Mouse (Mus musculus): Measurements from ENCODE around the gene Bcl2l1. TPM values are rescaled to one million over a fixed set of nuclear protein-coding genes. Genes with fewer than 3 reads are reported as not detected.

Bcl2l1 gene
- polyA plus RNA-seq, 1 experiment from 2014 or later, result 107 TPM

DNA sequence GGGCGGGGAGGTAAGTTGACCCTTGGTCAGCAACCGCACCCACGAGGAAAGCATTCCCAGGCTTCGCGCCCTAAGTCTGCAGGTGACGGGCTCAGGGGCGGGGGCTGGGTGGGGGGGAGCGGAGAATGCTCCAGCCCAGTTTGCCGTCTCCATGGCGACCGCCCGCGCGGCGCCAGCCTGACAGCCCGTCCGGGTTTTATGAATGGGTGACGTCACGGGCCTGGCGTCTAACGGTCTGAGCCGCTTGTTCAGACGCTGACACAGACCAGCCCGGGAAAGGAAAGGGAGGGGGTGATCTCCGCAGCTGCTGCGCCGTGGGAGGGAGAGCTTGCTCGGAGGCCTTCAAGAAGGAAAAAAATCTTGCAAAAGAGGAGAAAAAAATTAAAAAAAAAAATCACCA, 96.5 kb downstream of the Bcl2l1 start:
- peak; percentile 97 for DNase-seq (ENCODE audit: low spot score)
- Histone ChIP-seq H3K27ac (replicated peaks) (peak overlapping the region; percentile 90), H3K4me3 (peak overlapping the region; percentile 64), H3K27me3 (ENCODE audit: low read depth, poor library complexity, severe bottlenecking) (peaks cover 12% of the 10 kb centered on the region; the same call in 1 of the 2 replicates), H3K9me3 (replicated peaks) (no peaks in the 10 kb centered on the region), H3K36me3 (0 out of 2 replicates have a peak, but pooled peaks cover 4% of the 10 kb centered on the region), H3K4me1 (peaks cover 90% of the 10 kb centered on the region)
- under 1% methylated on average over 28 of the region's 28 CpGs for WGBS

DNA sequence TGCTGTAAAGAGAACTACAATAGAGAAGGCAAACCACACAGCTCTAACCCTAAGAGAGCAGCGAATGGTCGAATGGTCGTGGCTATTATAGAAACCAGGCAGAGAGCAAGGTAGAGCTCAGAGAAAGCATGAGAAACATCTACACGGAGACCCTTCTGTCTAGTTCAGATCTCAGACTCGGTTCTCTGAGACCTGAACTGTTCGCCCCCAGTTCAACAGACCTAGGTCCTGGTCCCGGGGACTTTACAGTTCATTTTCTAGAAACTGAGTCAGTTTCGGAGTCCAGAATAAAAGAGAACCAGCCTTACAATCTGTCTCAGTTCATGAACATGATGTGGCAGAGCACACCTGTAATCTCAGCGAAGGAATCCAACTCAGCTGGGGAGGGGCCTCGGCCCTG, 97.0 kb downstream of the Bcl2l1 start:
- 16% methylated on average over 10 of the region's 10 CpGs for WGBS
- 0 out of 2 replicates have a peak, but pooled peaks cover 4% of the 10 kb centered on the region for H3K36me3 ChIP-seq
- peaks cover 90% of the 10 kb centered on the region for H3K4me1 ChIP-seq
- H3K4me3 ChIP-seq, result peak overlapping the region; percentile 64
- peaks cover 12% of the 10 kb centered on the region; the same call in 1 of the 2 replicates for H3K27me3 ChIP-seq (ENCODE audit: low read depth, poor library complexity, severe bottlenecking)
- H3K27ac ChIP-seq (replicated peaks), result peak overlapping the region; percentile 90
- DNase-seq (ENCODE audit: low spot score), result no peak
- no peaks in the 10 kb centered on the region for H3K9me3 ChIP-seq (replicated peaks)

DNA sequence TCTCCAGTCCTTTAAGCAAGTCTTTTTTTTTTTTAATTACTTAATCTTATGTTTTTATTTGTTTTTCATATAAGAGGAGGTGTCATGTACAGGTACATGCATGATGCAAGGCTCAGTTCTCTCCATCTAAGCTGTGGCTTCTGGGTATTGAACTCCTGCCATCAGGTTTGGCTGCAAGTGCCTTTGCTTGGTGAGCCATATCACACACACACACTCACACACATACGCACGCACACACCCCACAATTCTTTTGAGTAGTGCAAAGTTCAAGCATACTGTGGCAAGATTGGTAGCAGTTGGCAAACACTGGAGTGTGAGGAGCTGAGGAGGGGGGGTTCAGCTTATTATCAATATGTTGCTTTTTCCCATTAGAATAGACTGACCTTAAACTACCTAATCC, 98.3 kb downstream of the Bcl2l1 start:
- Histone ChIP-seq H3K36me3 (0 out of 2 replicates have a peak, but pooled peaks cover 4% of the 10 kb centered on the region), H3K4me1 (peaks cover 85% of the 10 kb centered on the region), H3K27me3 (ENCODE audit: low read depth, poor library complexity, severe bottlenecking) (peaks cover 12% of the 10 kb centered on the region; the same call in 1 of the 2 replicates), H3K27ac (replicated peaks) (0 out of 2 replicates have a peak overlapping the region, but pooled peaks have one; percentile 23), H3K9me3 (replicated peaks) (no peaks in the 10 kb centered on the region), H3K4me3 (no peak overlapping the region)
- DNase-seq (ENCODE audit: low spot score), result no peak
- WGBS, result 88% methylated on average over 2 of the region's 2 CpGs

Small RNA genes within 50 kb of the gene (microRNA-seq; reads per million reads assigned to microRNA genes)
- not detected for gene Gm23802
- gene Mir5622, result 3.3 reads per million, percentile 4 among the genes with 10 or more reads in this experiment

Other genes starting within 250 kb of the Bcl2l1 start
- gene Defb45, start 232.3 kb downstream of the Bcl2l1 start, polyA plus RNA-seq (2016; fragmentation: Nextera tagmentation; extraction: Ambion mirVana), result not detected in 2 replicates
- not detected in 2 replicates for gene Defb36, start 227.4 kb downstream of the Bcl2l1 start, polyA plus RNA-seq (2016; fragmentation: Nextera tagmentation; extraction: Ambion mirVana)
- gene Defb25, start 208.7 kb downstream of the Bcl2l1 start, polyA plus RNA-seq (2016; fragmentation: Nextera tagmentation; extraction: Ambion mirVana), result not detected in 2 replicates
- gene Rem1, start 204.8 kb downstream of the Bcl2l1 start, polyA plus RNA-seq (2016; fragmentation: Nextera tagmentation; extraction: Ambion mirVana), result 0.26 and 0.33 TPM in 2 replicates
- 99.2 and 117 TPM in 2 replicates for gene H13, start 162.3 kb downstream of the Bcl2l1 start, polyA plus RNA-seq (2016; fragmentation: Nextera tagmentation; extraction: Ambion mirVana)
- gene Mcts2, start 144.7 kb downstream of the Bcl2l1 start, polyA plus RNA-seq (2016; fragmentation: Nextera tagmentation; extraction: Ambion mirVana), result 42.9 and 45.3 TPM in 2 replicates
- gene Id1, start 95.5 kb downstream of the Bcl2l1 start, polyA plus RNA-seq (2016; fragmentation: Nextera tagmentation; extraction: Ambion mirVana), result 70.2 and 86.2 TPM in 2 replicates
- gene Cox4i2, start 77.6 kb downstream of the Bcl2l1 start, polyA plus RNA-seq (2016; fragmentation: Nextera tagmentation; extraction: Ambion mirVana), result 4.2 and 4.6 TPM in 2 replicates
- gene Tpx2, start 16.2 kb upstream of the Bcl2l1 start, polyA plus RNA-seq (2016; fragmentation: Nextera tagmentation; extraction: Ambion mirVana), result 153 TPM in 2 replicates
- gene Mylk2, start 79.6 kb upstream of the Bcl2l1 start, polyA plus RNA-seq (2016; fragmentation: Nextera tagmentation; extraction: Ambion mirVana), result 0.06 and 0.07 TPM in 2 replicates
- gene Foxs1, start 101.5 kb upstream of the Bcl2l1 start, polyA plus RNA-seq (2016; fragmentation: Nextera tagmentation; extraction: Ambion mirVana), result 0.58 and 1.5 TPM in 2 replicates
- gene Dusp15, start 120.0 kb upstream of the Bcl2l1 start, polyA plus RNA-seq (2016; fragmentation: Nextera tagmentation; extraction: Ambion mirVana), result 0.60 and 1.3 TPM in 2 replicates
- 1.3 and 1.4 TPM in 2 replicates for gene Ttll9, start 130.8 kb upstream of the Bcl2l1 start, polyA plus RNA-seq (2016; fragmentation: Nextera tagmentation; extraction: Ambion mirVana)
- gene Pdrg1, start 183.7 kb upstream of the Bcl2l1 start, polyA plus RNA-seq (2016; fragmentation: Nextera tagmentation; extraction: Ambion mirVana), result 108 and 111 TPM in 2 replicates
- gene Xkr7, start 200.1 kb upstream of the Bcl2l1 start, polyA plus RNA-seq (2016; fragmentation: Nextera tagmentation; extraction: Ambion mirVana), result 0.21 and 0.68 TPM in 2 replicates
- 1.1 and 1.2 TPM in 2 replicates for gene Ccm2l, start 234.2 kb upstream of the Bcl2l1 start, polyA plus RNA-seq (2016; fragmentation: Nextera tagmentation; extraction: Ambion mirVana)

All from midbrain, embryonic 10.5 days (tissue).